Mouse (Mus musculus) ES-E14 (cell line): ENCODE data around the gene Lemd1. TPM values are rescaled to one million over a fixed set of nuclear protein-coding genes. Genes with fewer than 3 reads are reported as not detected.

Experiments
- DNase-seq: peaks from one replicate; pipeline ENCODE4 v3.0.0-alpha.2; 2013; ENCODE audit warnings: low read depth, low spot score
- H3K27ac ChIP-seq: 2 replicates; pipeline ENCODE4 v1.5.1; 2012; ENCODE audit warnings: low read depth, mild to moderate bottlenecking, low read length, moderate library complexity, mixed read lengths; ENCODE audit not compliant: poor library complexity, insufficient read depth, severe bottlenecking
- H3K36me3 ChIP-seq: 2 replicates; pipeline ENCODE4 v1.6.1; 2012; ENCODE audit warnings: mild to moderate bottlenecking, low read length, moderate library complexity, mixed read lengths; ENCODE audit not compliant: control insufficient read depth, poor library complexity, insufficient read depth, severe bottlenecking
- H3K4me1 ChIP-seq, 2 experiments: fragments of 150-350 bp in 1 of 2; sonication (generic) in 1 of 2; 2 replicates each; pipeline ENCODE4 v1.6.1; 2012; ENCODE audit warnings: low read length in 2 of 2, mild to moderate bottlenecking in 1 of 2, mixed read lengths in 1 of 2; ENCODE audit not compliant: control insufficient read depth in 2 of 2, insufficient read depth in 2 of 2, poor library complexity in 1 of 2
- H3K4me3 ChIP-seq, 2 experiments: fragments of 150-350 bp in 1 of 2; sonication (generic) in 1 of 2; 2 replicates each; pipeline ENCODE4 v1.5.1; 2012; ENCODE audit warnings: low read length in 2 of 2, low read depth in 1 of 2, mild to moderate bottlenecking in 1 of 2, mixed read lengths in 1 of 2; ENCODE audit not compliant: insufficient read depth in 1 of 2, poor library complexity in 1 of 2, severe bottlenecking in 1 of 2
- H3K9ac ChIP-seq: 2 replicates; pipeline ENCODE4 v1.6.1; 2012; ENCODE audit warnings: low read depth, mild to moderate bottlenecking, low read length, mixed read lengths; ENCODE audit not compliant: poor library complexity, insufficient read depth, severe bottlenecking
- H3K9me3 ChIP-seq: fragments of 150-350 bp; sonication (generic); 2 replicates; pipeline ENCODE4 v1.6.1; 2012; ENCODE audit warnings: low read depth, mild to moderate bottlenecking, low read length; ENCODE audit not compliant: control insufficient read depth, insufficient read depth
- CHD2 ChIP-seq: IDR thresholded peaks from 2 replicates; pipeline ENCODE4 v1.6.1; 2014; ENCODE audit warnings: mild to moderate bottlenecking, low read depth, low read length, inconsistent platforms
- HCFC1 ChIP-seq: IDR thresholded peaks from 2 replicates; pipeline ENCODE4 v1.6.1; 2012; ENCODE audit warnings: low read length, inconsistent platforms, borderline replicate concordance; ENCODE audit not compliant: insufficient read depth
- MAFK ChIP-seq: IDR thresholded peaks from 2 replicates; pipeline ENCODE4 v1.6.1; 2014; ENCODE audit warnings: mild to moderate bottlenecking, low read depth, low read length, inconsistent platforms; ENCODE audit not compliant: insufficient read depth
- ZC3H11A ChIP-seq: IDR thresholded peaks from 2 replicates; pipeline ENCODE4 v1.6.1; 2012; ENCODE audit warnings: low read depth, mild to moderate bottlenecking, inconsistent platforms, low read length, borderline replicate concordance
- ZNF384 ChIP-seq: IDR thresholded peaks from 2 replicates; pipeline ENCODE4 v1.6.1; 2012; ENCODE audit warnings: low read depth, low read length, inconsistent platforms
- in situ Hi-C, 2 experiments: fragments of 600-800 bp; cut with MboI; formaldehyde crosslinking; loops; one replicate each; pipeline ENCODE4 v1.15.1; 2025; ENCODE audit warnings: low sequenced_read_pairs in 2 of 2, inconsistent platforms in 1 of 2; ENCODE audit not compliant: unreplicated experiment in 2 of 2
- total RNA-seq: library from RNA; depleted of rRNA; stranded (reverse); fragments of 300-350 nt; gene quantifications from 2 replicates; pipeline ENCODE4 v1.2.3, GENCODE M21; 2012

The Lemd1 gene
- total RNA-seq, 1 experiment: 3.9 TPM

DNA sequence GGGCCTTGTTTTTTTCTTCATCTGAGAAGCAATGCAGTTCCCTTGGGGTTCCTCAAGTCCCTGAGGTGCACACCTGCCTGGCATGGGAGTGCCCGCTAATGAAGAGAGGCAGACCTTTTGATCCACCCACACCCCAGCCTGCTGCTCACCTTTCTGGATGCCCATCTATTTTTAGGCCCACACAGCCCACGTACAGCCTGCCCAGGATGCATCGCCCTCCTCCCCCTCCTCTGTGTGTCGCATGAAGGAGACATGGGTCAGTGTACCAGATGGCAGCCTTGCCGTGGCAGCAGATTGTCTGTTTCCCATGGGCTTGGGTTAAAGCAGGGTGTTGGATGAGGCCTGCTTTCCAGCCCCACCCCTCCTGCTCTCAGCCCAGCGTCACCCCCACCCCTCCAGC lies 98.7 kb downstream of the Lemd1 start:
- in situ Hi-C loops: no loop called here
- no peak for DNase-seq
- H3K4me1 ChIP-seq: peaks cover 3 to 42% of the 10 kb centered on the region in 2 experiments; a peak in 3 of 4 replicates

GRCm38 (mm10) chr1:132290921-132291675 lies 99.9 kb downstream of the Lemd1 start:
- peak; percentile 17; the same call in 1 of the 2 replicates for TF ChIP-seq ZNF384
- no peak for TF ChIP-seq ZC3H11A
- TF ChIP-seq CHD2: no peak
- in situ Hi-C loops: no loop called here
- H3K9me3 ChIP-seq: no peaks in the 10 kb centered on the region
- H3K9ac ChIP-seq: peak overlapping the region; percentile 41; the same call in 1 of the 2 replicates
- H3K27ac ChIP-seq: peak overlapping the region; percentile 40; the same call in 1 of the 2 replicates
- no peaks in the 10 kb centered on the region for H3K36me3 ChIP-seq
- H3K4me3 ChIP-seq: no peak overlapping the region
- DNase-seq: no peak
- peaks cover 3 to 41% of the 10 kb centered on the region in 2 experiments; a peak in 3 of 4 replicates for H3K4me1 ChIP-seq

More for the DNA sequence above, 98.7 kb downstream of the Lemd1 start:
- TF ChIP-seq ZC3H11A (no peak), ZNF384 (no peak), MAFK (no peak), CHD2 (no peak)
- Histone ChIP-seq H3K4me3 (no peak overlapping the region), H3K9ac (no peak overlapping the region), H3K9me3 (no peaks in the 10 kb centered on the region), H3K27ac (no peak overlapping the region), H3K36me3 (no peaks in the 10 kb centered on the region)

GRCm38 (mm10) chr1:132291706-132292105 lies 100.5 kb downstream of the Lemd1 start:
- H3K4me3 ChIP-seq: no peak overlapping the region
- H3K9me3 ChIP-seq: no peaks in the 10 kb centered on the region
- peaks cover 3 to 41% of the 10 kb centered on the region in 2 experiments; a peak in 3 of 4 replicates for H3K4me1 ChIP-seq
- no peak for DNase-seq
- in situ Hi-C loops: no loop called here
- TF ChIP-seq HCFC1 (no peak), MAFK (no peak), ZNF384 (no peak)
- H3K36me3 ChIP-seq: no peaks in the 10 kb centered on the region
- H3K9ac ChIP-seq: peak overlapping the region; percentile 41; the same call in 1 of the 2 replicates
- no peak overlapping the region; the same call in 1 of the 2 replicates for H3K27ac ChIP-seq

GRCm38 (mm10) chr1:132292318-132293129 lies 101.3 kb downstream of the Lemd1 start:
- Histone ChIP-seq H3K27ac (no peak overlapping the region), H3K9ac (no peak overlapping the region), H3K9me3 (no peaks in the 10 kb centered on the region), H3K4me3 (no peak overlapping the region), H3K36me3 (no peaks in the 10 kb centered on the region), H3K4me1 (peaks cover 3 to 38% of the 10 kb centered on the region in 2 experiments; a peak in 3 of 4 replicates)
- in situ Hi-C loops: no loop called here
- DNase-seq: no peak
- no peak for TF ChIP-seq CHD2
- TF ChIP-seq HCFC1: no peak
- TF ChIP-seq ZNF384: no peak
- TF ChIP-seq MAFK: no peak
- no peak for TF ChIP-seq ZC3H11A
